Mouse (Mus musculus) kidney, adult 2 months (tissue): Measurements from ENCODE around the gene Cyp3a13. TPM values are rescaled to one million over a fixed set of nuclear protein-coding genes. Genes with fewer than 3 reads are reported as not detected.

ENCODE experiments used
- DNase-seq: peaks from one replicate; pipeline ENCODE4 v3.0.0; 2021
- H3K27ac ChIP-seq: fragments of 200-500 bp; 2 replicates; pipeline ENCODE4 v1.5.1; 2012; ENCODE audit warnings: low read depth, low read length, control low read depth, inconsistent platforms; ENCODE audit not compliant: insufficient read depth
- H3K27me3 ChIP-seq: fragments of 200-500 bp; replicated peaks from 2 replicates; pipeline ENCODE4 v1.6.1; 2012; ENCODE audit warnings: mild to moderate bottlenecking, moderate library complexity, low read length, inconsistent platforms; ENCODE audit not compliant: control insufficient read depth, insufficient read depth
- H3K36me3 ChIP-seq: fragments of 200-500 bp; 2 replicates; pipeline ENCODE4 v1.6.1; 2012; ENCODE audit warnings: mild to moderate bottlenecking, moderate library complexity, low read length, inconsistent platforms; ENCODE audit not compliant: control insufficient read depth, insufficient read depth
- H3K4me1 ChIP-seq: fragments of 200-500 bp; 2 replicates; pipeline ENCODE4 v1.6.1; 2011; ENCODE audit warnings: low read length; ENCODE audit not compliant: control insufficient read depth, insufficient read depth
- H3K4me3 ChIP-seq: fragments of 200-500 bp; 2 replicates; pipeline ENCODE4 v1.5.1; 2011; ENCODE audit warnings: mild to moderate bottlenecking, low read depth, low read length, control low read depth; ENCODE audit not compliant: insufficient read depth
- CTCF ChIP-seq: fragments of 200-500 bp; conservative IDR thresholded peaks from 2 replicates; pipeline ENCODE4 v1.5.1; 2011; ENCODE audit warnings: low read depth, mild to moderate bottlenecking, control low read depth, low read length, moderate library complexity, mixed read lengths; ENCODE audit not compliant: insufficient read depth, insufficient read length
- POLR2A ChIP-seq: fragments of 200-500 bp; IDR thresholded peaks from one replicate; pipeline ENCODE4 v1.6.1; 2011; ENCODE audit warnings: low read depth, low read length, control low read depth
- WGBS: fragments of 180-500 bp; shearing (Covaris S2); methylation state at CpG from one replicate; pipeline ENCODE4 v1.1.7; 2018; 5-methylcytosine and 5-hydroxymethylcytosine counted together
- polyA plus RNA-seq: library from polyadenylated mRNA; depleted of rRNA; stranded (reverse); fragments of >200 nt; gene quantifications from 2 replicates; pipeline ENCODE4 v1.2.3, GENCODE M21; 2012

Cyp3a13 gene
- polyA plus RNA-seq, 1 experiment = 0.31 TPM

DNA sequence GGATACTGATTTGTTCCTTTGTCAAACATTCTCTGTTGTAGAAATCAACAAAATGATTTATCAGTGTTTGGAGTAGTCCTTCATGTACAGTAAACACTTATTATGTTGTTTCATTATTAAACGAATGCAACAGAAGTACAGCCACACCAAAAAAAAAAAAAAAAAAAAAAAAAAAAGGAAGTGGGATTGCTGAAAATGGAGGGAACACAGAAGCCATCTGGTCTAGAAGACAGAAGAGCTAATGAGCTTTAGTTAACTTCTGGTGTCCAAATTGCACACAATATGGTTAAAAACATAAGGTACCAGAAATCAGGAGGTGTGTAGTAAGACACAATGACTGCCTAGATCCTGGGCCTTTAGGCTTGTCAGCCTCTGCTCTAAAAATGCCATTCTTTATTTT, 23.6 kb downstream of the Cyp3a13 start:
- Histone ChIP-seq H3K27me3 (no peaks in the 10 kb centered on the region), H3K4me1 (no peaks in the 10 kb centered on the region), H3K4me3 (no peak overlapping the region), H3K36me3 (no peaks in the 10 kb centered on the region), H3K27ac (no peak overlapping the region)
- TF ChIP-seq CTCF = no peak
- no peak for TF ChIP-seq POLR2A
- WGBS = 85% methylated on average over 1 of the region's 1 CpGs
- no peak for DNase-seq

- Histone ChIP-seq H3K36me3 (no peaks in the 10 kb centered on the region), H3K27me3 (no peaks in the 10 kb centered on the region; the same call in 1 of the 2 replicates), H3K27ac (no peak overlapping the region), H3K4me1 (no peaks in the 10 kb centered on the region), H3K4me3 (no peak overlapping the region)
- WGBS = 33% methylated on average over 1 of the region's 1 CpGs
- DNase-seq = peak; percentile 6
- TF ChIP-seq CTCF (peak; percentile 51), POLR2A (no peak)
Measured at GRCm38 (mm10) chr5:137892954-137893353, 28.5 kb downstream of the Cyp3a13 start.

- DNase-seq = no peak
- Histone ChIP-seq H3K27me3 (no peaks in the 10 kb centered on the region; the same call in 1 of the 2 replicates), H3K36me3 (no peaks in the 10 kb centered on the region), H3K27ac (no peak overlapping the region), H3K4me1 (no peaks in the 10 kb centered on the region), H3K4me3 (no peak overlapping the region)
- TF ChIP-seq POLR2A (no peak), CTCF (no peak)
- WGBS = 84% methylated on average over 1 of the region's 1 CpGs
Measured at GRCm38 (mm10) chr5:137887666-137888065, 33.8 kb downstream of the Cyp3a13 start.

- no peak overlapping the region for H3K27ac ChIP-seq
- peak; percentile 71 for DNase-seq
- no peaks in the 10 kb centered on the region for H3K36me3 ChIP-seq
- TF ChIP-seq POLR2A (no peak), CTCF (peak; percentile 78)
- H3K4me1 ChIP-seq = no peaks in the 10 kb centered on the region
- 1% methylated on average over 2 of the region's 2 CpGs for WGBS
- no peaks in the 10 kb centered on the region; the same call in 1 of the 2 replicates for H3K27me3 ChIP-seq
- no peak overlapping the region for H3K4me3 ChIP-seq
Measured at GRCm38 (mm10) chr5:137885894-137886293, 35.5 kb downstream of the Cyp3a13 start.

- Histone ChIP-seq H3K4me1 (no peaks in the 10 kb centered on the region), H3K4me3 (no peak overlapping the region), H3K27ac (no peak overlapping the region), H3K36me3 (no peaks in the 10 kb centered on the region), H3K27me3 (no peaks in the 10 kb centered on the region)
- TF ChIP-seq POLR2A (no peak), CTCF (no peak)
- DNase-seq = no peak
- WGBS = 83% methylated on average over 3 of the region's 3 CpGs
Measured at GRCm38 (mm10) chr5:137883345-137883744, 38.1 kb downstream of the Cyp3a13 start.

DNA sequence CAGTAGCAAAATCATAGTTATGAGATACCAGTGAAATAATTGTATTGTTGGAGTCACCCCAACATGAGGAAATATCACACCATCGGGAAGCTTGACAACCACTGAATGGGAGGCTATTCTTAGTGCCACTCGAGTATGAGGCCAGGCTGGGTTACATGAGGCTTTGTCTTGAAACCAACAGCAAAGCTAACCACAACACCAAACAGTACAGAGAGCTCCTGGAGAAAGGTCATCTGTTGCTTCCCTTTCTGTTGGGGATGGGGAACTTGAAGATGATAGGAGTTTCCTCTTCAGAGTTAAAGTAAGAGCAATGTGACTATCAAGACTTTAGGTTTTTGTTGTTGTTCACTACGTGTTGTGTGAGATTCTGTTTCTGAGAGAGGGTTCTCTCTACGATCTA, 38.5 kb downstream of the Cyp3a13 start:
- no peak for DNase-seq
- WGBS = 66% methylated on average over 4 of the region's 4 CpGs
- Histone ChIP-seq H3K27ac (no peak overlapping the region), H3K4me3 (no peak overlapping the region), H3K27me3 (no peaks in the 10 kb centered on the region), H3K4me1 (no peaks in the 10 kb centered on the region), H3K36me3 (no peaks in the 10 kb centered on the region)
- no peak for TF ChIP-seq POLR2A
- TF ChIP-seq CTCF = no peak

DNA sequence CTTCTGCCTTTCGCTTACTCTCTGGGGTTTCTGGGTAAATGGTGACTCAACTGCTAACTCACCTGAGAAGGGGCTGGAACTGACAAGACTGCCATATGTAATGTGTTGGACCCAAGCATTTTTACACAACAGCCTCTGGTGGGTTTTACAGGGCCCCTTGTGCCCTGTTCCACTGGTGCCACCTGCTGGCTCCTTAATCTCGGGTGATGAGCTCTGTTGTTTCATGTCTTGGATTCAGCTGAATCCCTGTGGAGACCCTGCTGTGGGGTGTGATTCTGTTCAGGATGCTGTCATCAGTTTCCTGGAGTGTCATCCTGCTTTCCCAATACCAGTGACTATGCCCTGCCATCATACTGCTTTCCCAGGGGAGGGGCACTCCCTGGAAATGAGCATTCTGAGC, 43.6 kb downstream of the Cyp3a13 start:
- 51% methylated on average over 2 of the region's 2 CpGs for WGBS
- TF ChIP-seq CTCF (peak; percentile 48), POLR2A (no peak)
- no peak overlapping the region for H3K27ac ChIP-seq
- H3K4me3 ChIP-seq = no peak overlapping the region
- H3K4me1 ChIP-seq = no peaks in the 10 kb centered on the region
- H3K36me3 ChIP-seq = no peaks in the 10 kb centered on the region
- peak; percentile 17 for DNase-seq
- no peaks in the 10 kb centered on the region for H3K27me3 ChIP-seq
